Mouse (Mus musculus): ENCODE data around the gene Rad9b.

GRCm38 (mm10) chr5:122343768-122344167 is 10.3 kb downstream of the Rad9b start:
- TF ChIP-seq CTCF (IDR thresholded peaks at IDR 0.05; ENCODE audit: control insufficient read depth, insufficient read depth, low read length) (no peak), POLR2A (IDR thresholded peaks at IDR 0.05; ENCODE audit: borderline replicate concordance, control insufficient read depth, low read depth, low read length) (no peak)

Measured in bone marrow, adult 2 months (tissue).